In genomic region chr11:54214499-54215443, GRCm38 (mm10) we compare ENCODE assay signal across 10 mouse cellular contexts. TPM values are rescaled to one million over a fixed set of nuclear protein-coding genes. Genes with fewer than 3 reads are reported as not detected.
DNase-seq lines count a peak whose midpoint lies in the region; ATAC-seq lines count a peak whose summit lies in the region.
"Had no signal": no experiment of that assay in that cellular context is flagged by ENCODE, and none has a peak within 500 bp of the region (broad histone marks: within the 10 kb centered on the region; RNA-seq: fewer than 3 reads in every experiment).

No protein-coding gene starts in this region.

- H3K4me1 ChIP-seq in liver, embryonic 12.5 days = no peaks in the 10 kb centered on the region; the same call in 1 of the 2 replicates
- H3K4me1 ChIP-seq in forebrain, embryonic 13.5 days = no peaks in the 10 kb centered on the region

- 29% methylated on average over 9 of the region's 9 CpGs for WGBS in liver, embryonic 12.5 days (ENCODE audit: insufficient replicate concordance)
- 89% methylated on average over 9 of the region's 9 CpGs for WGBS in forebrain, embryonic 13.5 days

- H3K4me2 ChIP-seq in liver, embryonic 12.5 days = no peak overlapping the region
- no peak overlapping the region for H3K4me2 ChIP-seq in forebrain, embryonic 13.5 days

- no peak overlapping the region for H3K4me3 ChIP-seq in liver, embryonic 12.5 days
- H3K4me3 ChIP-seq in forebrain, embryonic 13.5 days = no peak overlapping the region

- no peak for ATAC-seq in liver, embryonic 12.5 days
- no peak for ATAC-seq in forebrain, embryonic 13.5 days

- peak; percentile 7 to 27 for DNase-seq in spleen, postnatal 36 days (ENCODE audit: low spot score in 2 of 2)
- no peak for DNase-seq in spleen, postnatal 14 days (ENCODE audit: low spot score in 2 of 2)
- peak; percentile 33 to 50 for DNase-seq in cerebellum, postnatal 14 days
- peak; percentile 82 to 85 for DNase-seq in heart, postnatal 36 days
- DNase-seq in left cerebral cortex, postnatal 25 days (ENCODE audit: low spot score in 2 of 2) = peak; percentile 24 to 50
- DNase-seq in right cerebral cortex, adult 2 months (ENCODE audit: low spot score in 2 of 2) = peak; percentile 26 to 47

- no peak overlapping the region for H3K9ac ChIP-seq in liver, embryonic 12.5 days
- no peak overlapping the region for H3K9ac ChIP-seq in forebrain, embryonic 13.5 days

- H3K27ac ChIP-seq in liver, embryonic 12.5 days = no peak overlapping the region
- H3K27ac ChIP-seq in forebrain, embryonic 13.5 days = no peak overlapping the region

- no peaks in the 10 kb centered on the region for H3K36me3 ChIP-seq in liver, embryonic 12.5 days
- no peaks in the 10 kb centered on the region for H3K36me3 ChIP-seq in forebrain, embryonic 13.5 days (ENCODE audit: poor library complexity, severe bottlenecking)

- no peaks in the 10 kb centered on the region for H3K9me3 ChIP-seq in liver, embryonic 12.5 days (replicated peaks)
- no peaks in the 10 kb centered on the region for H3K9me3 ChIP-seq in forebrain, embryonic 13.5 days (replicated peaks)

- intact Hi-C loops in heart, postnatal 36 days (cut with DNase I) = loop anchor here (5.0 kb wide), 1 partner anchor 67 kb away; no protein-coding TSS in a partner anchor
- intact Hi-C loops in left cerebral cortex, postnatal 25 days (cut with DNase I) = loop anchor here (5.0 kb wide), 1 partner anchor 62 kb away; no protein-coding TSS in a partner anchor

- peaks cover 29% of the 10 kb centered on the region; the same call in 1 of the 2 replicates for H3K27me3 ChIP-seq in liver, embryonic 12.5 days (replicated peaks)
- no peaks in the 10 kb centered on the region for H3K27me3 ChIP-seq in forebrain, embryonic 13.5 days

RNA-seq across cellular contexts. Expression of gene Csf2, which starts 34.7 kb away (rescaled TPM):
- total RNA-seq in heart, postnatal 36 days (2021) = not detected
- not detected for total RNA-seq in left cerebral cortex, postnatal 25 days (2021)
- polyA plus RNA-seq in liver, embryonic 12.5 days (2016; fragmentation: Nextera tagmentation; extraction: Ambion mirVana) = not detected in 2 replicates
- not detected in 2 replicates for polyA plus RNA-seq in forebrain, embryonic 13.5 days (2015; fragmentation: Nextera tagmentation; extraction: Ambion mirVana)
- polyA plus RNA-seq: neural tube, embryonic 14.5 days had no signal

RNA-seq across cellular contexts. Expression of gene Il3, which starts 52.3 kb away (rescaled TPM):
- total RNA-seq in heart, postnatal 36 days (2021) = not detected
- total RNA-seq in left cerebral cortex, postnatal 25 days (2021) = not detected
- polyA plus RNA-seq in liver, embryonic 12.5 days (2016; fragmentation: Nextera tagmentation; extraction: Ambion mirVana) = not detected in 2 replicates
- polyA plus RNA-seq in forebrain, embryonic 13.5 days (2015; fragmentation: Nextera tagmentation; extraction: Ambion mirVana) = not detected in 2 replicates
- polyA plus RNA-seq: intestine, embryonic 14.5 days; neural tube, embryonic 14.5 days had no signal

Comparison
In these comparisons a context has a peak if more than half of its experiments do, and no peak if none do; other contexts are left out.
1. DNase-seq: peak in spleen, postnatal 36 days (2 of 2), cerebellum, postnatal 14 days (2 of 2), heart, postnatal 36 days (2 of 2), left cerebral cortex, postnatal 25 days (2 of 2) and right cerebral cortex, adult 2 months (2 of 2); none in spleen, postnatal 14 days (0 of 2).